Mouse (Mus musculus) T-helper 1 cell (primary cell): Measurements from ENCODE around the gene Msh4.
"Not testable (repeated sequence)": the region's sequence is repeated elsewhere in the genome, so short reads cannot be mapped to it uniquely, and the experiment has no call there.

Experiments used
- in situ Hi-C: fragments of 300-600 bp; cut with MboI, MseI; formaldehyde crosslinking; loops from one replicate; pipeline ENCODE4 v1.15.1; 2025; ENCODE audit warnings: high pct_unique_total_duplicates

Gene Msh4

DNA sequence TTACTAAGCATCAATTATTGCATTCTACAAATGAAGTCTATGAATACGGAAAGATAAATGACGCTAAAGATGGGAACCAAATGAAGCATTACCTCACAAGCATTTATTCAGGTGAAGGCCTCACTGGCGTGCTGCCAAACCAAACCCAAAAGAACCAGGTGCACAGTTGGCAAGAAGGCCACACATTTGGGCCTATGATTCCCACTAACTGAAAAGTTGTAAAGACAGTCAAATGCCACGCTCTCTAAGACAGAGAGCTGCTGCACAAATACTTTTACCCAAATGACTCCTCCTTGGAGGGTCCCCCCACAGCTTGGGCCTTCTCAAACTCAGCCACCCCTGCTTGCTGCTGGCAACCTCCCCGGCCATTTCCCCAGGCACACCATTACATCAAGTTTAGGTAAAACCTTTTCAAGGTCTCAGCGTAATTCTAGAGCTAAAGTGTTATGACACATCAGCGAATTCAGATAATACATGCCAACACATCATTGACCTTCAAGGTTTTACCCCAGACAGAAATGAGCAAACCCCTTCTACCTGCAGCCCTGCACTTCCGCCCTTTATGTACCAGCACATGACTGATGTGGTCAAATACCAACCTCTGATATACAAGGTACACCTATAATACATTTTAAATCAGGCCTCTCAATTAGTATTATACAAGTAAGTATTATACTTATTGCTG, 5.4 kb upstream of the Msh4 start:
- in situ Hi-C loops: loop anchor here (10.0 kb wide), 1 partner anchor 1697 kb away; the partner anchor contains the start of genes Dnajb4 and Fubp1

DNA sequence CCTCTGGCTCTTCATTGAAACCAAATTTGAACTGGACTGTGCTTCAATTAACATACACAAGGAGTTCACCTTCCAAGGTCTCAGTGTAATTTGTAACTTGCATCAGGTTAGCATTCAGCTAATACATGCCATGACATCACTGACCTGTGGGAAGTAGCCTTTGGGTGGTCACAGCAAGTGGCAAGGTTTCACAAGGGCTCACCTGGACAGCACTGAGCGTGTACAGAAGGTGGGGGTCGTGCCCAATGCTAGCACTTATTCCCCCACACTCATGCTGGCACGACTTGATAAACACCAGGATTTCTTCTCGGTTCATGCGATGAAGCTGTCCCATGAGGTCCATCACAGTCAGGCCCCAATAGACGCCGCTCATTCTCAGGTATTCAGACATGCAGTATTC, 4.6 kb upstream of the Msh4 start:
- in situ Hi-C loops: loop anchor here (10.0 kb wide), 1 partner anchor 1696 kb away; the partner anchor contains the start of genes Dnajb4 and Fubp1

DNA sequence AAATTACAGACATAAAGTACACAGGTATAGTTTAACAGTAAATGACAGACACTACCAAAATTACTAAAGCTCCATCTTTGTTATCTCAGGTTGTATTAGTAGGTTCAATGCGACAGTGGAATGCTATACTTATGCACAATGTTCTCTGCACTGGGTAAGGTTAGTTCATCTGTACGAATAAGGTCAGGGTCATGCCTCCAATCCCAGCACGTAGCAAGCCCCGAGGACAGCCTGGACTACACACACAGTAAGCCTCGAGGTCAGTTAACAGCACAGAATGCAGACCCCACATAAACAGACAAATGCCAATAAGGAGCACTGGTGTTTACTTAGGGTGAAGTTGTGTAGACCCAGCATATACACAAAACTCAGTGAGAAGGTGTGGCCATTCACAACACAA, 3.0 kb upstream of the Msh4 start:
- in situ Hi-C loops: no loop called here

DNA sequence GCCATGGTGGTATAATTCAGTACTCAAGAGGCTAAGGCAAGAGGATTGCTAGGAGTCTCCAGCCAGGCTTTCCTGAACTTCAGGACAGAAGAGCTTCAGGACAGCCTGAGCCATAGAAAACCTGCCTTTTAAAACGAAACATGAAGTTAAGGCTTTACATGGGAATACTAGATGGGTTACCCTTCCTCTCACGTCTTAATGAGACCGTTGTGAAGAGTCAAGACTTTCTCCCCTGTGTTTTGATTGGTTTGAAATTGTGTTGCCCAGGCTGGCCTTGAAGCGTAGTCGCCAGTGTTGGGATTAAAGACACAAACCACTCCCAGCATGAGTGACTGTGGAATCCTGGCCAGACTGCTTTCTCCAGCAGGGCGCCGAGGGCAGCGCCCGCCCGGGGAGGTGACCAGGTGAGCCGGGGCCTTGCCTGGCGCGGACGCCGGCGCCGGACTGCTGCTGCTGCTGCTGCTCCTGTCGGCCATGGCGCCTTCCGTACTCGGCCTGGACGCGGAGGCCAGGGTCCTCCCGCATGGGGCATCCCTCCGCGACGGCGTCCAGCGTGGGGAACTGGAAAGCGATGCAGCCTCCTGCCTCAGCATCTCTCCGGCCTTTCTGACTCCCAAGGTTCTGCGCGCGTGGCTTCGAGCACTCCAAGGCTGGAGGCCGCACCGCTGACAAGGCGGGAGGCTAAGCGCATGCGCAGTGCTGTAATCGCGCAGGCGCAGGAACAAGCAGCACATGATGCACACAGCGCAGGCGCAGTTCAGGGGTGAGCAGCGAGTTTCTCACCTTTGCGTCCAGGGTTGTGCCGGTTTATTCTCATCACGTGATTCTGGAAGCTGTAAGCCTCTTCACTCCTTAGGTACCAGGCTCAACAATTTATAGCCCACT, 445 bp downstream of the Msh4 start:
- in situ Hi-C loops: no loop called here

DNA sequence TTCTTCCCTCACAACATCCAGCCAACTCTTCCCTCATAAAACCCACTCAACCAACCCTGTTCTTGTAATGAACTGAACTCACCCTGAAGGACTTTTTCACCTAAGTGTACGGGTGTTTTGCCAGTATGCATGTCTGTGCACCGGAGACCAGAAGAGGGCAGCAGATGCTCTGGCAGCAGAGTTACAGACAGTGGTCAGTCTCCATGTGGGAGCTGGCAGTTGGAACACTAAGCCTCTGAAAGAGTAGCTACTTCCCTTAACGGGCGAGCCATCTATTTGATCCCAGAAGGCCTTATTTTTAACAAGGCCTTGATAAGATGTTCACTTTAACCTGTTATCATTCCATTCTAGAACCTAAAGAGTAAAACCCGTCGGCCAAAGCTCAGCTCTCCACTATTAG, 1.4 kb downstream of the Msh4 start:
- in situ Hi-C loops: no loop called here

DNA sequence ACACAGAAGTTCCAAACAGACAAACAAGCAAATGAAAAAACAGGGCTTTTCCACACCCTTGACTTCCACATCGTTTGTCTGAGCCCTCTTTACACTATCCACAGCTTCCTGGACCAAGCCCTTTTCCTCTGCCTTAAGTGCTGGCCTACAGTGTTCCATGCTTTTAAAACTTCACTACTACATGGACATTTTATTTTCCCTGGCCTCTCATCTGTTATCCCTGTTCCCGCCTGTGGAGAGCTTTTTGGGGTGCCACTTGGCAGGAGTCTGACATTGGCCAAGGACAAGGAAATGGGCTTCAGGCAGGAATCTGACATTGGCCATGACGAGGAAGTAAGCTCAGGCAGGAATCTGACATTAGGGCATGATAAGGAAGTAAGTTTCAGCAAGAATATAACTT, 3.3 kb downstream of the Msh4 start:
- in situ Hi-C loops: no loop called here

DNA sequence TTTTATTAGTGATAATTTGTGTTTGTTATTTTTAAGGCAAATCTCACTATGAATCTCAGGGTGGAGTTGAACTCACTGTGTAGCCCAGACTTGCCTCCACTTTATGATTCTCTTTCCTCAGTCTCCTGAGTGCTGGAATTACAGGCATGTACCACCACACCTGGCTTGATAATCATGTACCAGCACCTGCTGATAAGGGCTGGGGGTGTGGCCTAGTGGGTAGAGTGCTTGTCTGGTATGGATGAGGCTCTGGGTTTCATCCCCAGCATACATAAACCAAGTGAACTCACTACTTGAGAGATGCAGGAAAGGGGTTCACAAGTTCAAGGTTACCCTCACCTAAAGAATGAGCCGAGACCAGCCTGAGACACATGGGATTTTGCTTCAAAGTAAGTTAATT, 4.0 kb downstream of the Msh4 start:
- in situ Hi-C loops: no loop called here

DNA sequence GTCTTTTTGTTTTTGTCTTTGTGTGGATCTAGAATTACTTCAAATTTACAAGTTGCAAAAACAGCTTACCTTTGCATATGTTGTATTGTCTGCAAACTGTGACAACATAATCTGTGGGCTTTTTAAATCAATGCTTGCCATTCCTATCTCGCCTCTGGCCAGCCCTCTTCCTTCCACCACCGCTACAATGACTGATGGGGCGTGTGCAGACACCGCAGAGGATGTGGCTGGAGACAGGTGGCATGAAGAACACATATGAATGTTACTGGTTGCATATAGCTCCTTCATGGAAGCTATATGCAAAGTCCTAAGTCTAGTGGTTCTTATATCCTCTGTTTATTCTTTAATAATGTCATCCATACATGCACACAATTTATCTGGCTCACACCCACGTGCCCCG, 8.7 kb downstream of the Msh4 start:
- in situ Hi-C loops: no loop called here

DNA sequence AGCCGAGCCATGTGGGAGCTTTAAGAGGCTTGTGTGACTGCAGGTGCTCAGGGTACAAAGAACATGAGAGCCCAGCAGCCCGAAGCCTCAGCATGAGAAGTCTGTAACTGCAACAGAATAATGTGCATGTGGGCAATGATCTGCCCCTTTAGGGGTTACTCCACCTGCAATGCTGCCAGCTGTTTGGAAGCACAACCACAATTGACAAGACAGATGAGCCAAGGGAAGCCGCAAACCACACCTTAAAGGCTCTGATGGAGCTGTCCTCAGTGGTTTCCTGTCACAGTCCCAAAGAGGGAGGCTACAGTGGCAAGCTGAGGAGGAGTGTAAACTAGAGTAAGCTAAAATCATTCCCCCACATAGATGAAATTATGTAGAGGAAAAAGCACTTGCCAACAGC, 10.5 kb downstream of the Msh4 start:
- in situ Hi-C loops: no loop called here

DNA sequence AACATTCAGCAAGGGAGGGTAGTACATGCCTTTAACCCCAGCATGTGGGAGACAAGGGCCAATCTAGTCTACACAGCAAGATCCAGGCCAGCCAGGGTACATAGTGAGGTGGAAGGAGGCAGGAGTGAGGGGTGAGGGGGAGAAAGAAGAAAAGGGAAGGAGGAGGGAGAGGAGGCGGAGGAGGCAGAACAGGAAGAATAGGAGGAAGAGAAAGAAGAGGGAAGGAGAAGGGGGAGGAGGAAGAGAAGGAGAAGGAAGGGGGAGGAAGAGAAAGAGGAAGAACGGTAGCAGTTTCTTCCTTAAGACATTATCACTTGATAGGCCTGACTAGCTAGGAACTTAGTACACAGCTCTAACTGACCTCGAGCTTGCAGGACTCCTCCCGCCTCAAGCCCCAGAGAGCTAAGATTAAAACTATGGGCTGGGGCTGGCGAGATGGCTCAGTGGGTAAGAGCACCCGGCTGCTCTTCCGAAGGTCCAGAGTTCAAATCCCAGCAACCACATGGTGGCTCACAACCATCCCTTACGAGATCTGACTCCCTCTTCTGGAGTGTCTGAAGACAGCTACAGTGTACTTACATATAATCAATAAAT, 16.7 kb downstream of the Msh4 start:
- in situ Hi-C loops: no loop called here

DNA sequence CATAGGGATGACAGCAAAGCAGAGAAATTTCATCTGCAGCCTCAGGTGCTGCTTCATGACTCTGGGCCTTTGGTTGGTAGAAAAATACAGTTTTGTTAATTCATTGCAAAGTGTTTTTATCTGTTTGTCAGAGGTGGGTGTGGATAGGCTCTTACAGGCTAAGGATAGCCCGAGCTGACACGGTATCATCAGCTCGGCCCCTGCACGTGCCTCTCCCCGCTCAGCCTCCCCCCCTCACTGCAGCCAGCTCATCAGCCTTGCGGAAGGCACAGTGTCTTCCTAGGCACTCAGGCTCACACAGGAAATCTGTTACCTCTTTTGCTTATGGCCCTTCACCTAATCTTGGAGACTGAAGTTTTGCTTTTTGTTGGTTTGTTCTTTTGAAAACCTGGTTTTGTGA, 17.8 kb downstream of the Msh4 start:
- in situ Hi-C loops: no loop called here

DNA sequence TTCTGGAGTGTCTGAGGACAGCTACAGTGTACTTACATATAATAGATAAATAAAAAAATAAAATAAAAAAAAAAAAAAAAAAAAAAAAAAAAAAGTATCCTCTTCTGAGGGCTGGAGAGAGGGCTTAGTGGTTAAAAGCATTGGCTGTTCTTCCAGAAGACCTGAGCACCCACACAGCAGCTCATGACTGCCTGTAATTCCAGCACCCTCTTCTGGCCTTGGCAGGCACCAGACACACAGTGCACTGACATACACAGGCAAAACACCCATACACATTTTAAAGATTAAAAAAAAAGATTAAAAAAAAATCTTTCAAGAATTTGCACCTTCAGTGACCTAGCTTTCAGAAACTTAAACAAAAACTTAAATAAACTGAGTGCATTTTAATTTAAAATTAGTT, 19.6 kb downstream of the Msh4 start:
- in situ Hi-C loops: no loop called here

DNA sequence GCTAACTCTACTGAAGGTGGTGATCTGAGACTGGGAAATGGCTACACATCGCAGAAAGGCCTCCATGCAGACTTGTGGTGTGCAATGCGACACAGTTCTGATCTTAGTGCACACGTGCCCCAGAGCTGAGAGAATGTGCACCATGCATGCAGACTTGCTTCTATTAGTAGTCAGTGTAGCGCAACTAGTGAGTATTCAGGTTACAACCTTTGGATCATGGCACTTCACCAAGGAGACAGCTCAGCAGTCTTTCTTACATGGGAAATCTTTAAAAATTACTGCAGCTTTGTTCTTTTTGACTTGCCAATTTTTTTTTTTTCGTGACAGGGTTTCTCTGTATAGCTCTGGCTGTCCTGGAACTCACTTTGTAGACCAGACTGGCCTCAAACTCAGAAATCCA, 34.5 kb downstream of the Msh4 start:
- in situ Hi-C loops: no loop called here

DNA sequence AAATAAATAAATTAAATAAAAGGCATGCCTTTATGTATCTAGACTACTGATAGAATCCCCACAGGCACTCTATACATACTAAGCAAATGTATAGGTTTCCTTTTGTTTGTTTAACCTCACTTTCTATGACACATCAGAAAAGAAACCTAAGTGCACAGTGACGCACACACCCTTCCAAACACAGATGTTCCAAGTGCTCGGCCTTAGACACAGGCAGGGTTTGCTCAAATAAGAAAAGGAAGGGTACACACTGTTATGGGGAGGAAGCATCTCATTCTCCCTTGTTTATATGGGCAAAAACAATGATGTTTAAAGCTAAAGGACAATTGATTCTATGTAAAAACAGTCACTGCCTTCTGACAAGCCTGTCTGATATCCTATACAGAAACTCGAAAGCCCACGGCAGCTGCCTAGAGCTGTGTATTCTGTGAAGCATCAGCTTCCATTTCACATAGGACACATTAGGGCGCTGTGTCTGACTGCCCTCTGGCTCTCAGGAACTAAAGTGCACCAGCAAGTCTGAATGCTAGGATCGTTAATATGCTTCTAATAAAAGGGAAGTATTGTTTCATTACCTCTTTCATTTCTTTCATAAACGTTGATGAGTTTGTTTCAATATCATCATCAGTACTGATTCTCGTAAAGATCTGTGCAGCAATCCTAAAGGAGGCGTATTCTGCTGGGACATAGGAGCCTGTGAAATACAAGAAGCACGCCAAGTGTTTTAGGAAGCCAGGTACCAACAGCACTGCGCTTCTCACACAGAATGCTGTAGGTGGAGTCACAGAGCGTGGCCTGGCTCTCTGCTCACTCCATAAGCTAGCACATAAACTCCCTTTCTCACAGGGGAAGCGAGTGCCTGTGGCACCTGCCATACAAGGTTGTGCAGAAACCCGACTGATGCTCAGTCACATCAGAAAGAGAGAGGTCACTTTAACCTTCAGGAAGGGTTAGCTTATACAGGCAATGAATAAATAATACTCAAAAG, 38.5 kb downstream of the Msh4 start:
- in situ Hi-C loops: no loop called here

DNA sequence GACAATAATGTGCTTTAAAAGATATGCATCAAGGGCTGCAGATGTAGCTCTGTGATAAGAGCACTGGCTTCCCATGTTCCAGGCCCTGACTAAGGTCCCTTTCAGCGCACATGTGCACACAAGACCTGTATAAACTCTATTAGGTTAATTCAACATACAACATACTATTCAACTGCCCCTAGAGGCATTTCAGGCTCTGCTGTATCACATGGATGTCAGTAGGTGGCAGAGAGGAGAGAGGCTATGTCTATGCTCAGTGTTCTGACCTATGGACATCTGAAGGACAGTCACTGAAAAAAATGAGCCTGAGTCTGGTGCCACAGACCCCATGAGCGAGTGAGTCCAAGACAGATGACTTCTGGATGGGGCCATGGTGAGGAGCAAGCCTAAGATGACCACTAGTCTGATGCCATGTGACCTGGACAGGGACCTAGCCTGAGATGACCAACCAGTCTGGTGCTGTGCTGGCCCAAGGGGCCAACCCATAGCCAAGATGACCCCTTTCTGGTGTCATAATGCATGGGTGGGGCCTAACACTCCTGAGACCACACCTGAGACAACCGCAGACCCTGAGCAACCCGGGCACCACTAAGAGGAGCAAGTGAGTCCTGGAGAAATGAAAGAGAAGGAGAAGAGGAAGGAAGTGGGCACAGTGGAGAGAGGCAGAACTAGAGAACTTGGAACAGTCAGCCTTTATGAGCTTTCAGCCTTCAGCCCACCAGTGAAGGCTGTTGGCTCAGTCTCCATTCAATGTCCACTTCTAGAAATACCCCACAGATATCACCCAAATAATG, 41.1 kb downstream of the Msh4 start:
- in situ Hi-C loops: no loop called here

DNA sequence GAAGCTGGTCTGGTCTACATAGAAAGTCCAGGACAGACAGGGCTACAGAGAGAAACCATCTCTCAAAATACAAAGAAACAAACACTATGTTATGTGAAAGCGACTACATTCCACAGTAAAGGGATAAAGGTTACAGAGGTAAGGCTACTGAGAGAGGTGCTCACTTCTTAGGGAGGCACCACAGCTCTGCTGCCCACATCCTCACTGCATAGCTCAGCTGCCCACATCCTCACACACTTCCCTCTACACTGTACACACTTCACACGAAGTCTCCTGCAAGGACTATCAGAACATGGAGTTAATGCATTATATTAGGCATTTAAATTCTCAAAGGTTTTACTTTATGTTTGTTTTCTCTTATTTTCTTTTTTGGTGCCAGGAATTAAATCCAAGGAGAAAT, 42.1 kb downstream of the Msh4 start:
- in situ Hi-C loops: no loop called here

DNA sequence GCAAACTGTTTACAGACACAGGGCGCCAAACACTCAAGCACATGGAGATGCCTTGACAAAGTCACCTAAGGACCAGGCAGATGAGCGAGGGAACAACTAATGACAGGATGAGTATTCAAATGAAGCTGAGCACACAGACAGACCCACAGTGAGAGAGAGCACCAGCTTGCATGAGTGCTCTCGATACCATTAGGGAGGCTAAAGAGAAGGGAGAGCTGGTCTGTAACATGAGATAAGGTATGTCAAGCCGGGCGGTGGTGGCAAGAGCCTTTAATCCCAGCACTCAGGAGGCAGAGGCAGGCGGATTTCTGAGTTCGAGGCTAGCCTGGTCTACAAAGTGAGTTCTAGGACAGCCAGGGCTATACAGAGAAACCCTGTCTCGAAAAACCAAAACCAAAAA, 45.5 kb downstream of the Msh4 start:
- in situ Hi-C loops: not testable (repeated sequence)

DNA sequence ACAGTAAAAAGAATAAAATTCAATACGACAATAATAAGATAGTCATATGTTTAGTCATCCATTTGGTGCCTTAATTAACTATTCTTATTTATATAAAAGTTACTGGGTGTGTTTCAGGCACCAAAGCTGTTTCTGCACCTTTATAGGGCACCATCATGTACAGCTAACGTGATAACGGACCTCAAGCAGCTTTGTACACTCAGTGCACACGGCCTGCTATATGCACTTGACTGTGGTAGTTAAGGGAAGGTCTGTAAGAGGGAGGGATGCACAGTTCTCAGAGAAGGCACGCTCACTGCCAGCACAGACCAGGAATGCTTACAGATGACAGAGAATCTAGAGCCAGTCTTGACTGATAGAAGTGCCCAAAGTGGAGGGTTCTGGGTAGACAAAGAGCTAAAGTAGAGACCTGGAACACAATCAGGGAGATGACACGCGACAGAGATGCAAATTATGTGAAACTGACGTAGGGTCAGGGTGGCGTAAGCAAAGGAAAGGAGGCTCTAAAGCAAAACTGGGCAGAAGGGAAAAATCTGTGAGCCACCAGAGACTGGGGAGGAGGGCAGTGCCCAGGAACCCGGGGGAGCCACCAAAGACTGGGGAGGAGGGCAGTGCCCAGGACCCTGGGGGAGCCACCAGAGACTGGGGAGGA, 47.5 kb downstream of the Msh4 start:
- in situ Hi-C loops: no loop called here

DNA sequence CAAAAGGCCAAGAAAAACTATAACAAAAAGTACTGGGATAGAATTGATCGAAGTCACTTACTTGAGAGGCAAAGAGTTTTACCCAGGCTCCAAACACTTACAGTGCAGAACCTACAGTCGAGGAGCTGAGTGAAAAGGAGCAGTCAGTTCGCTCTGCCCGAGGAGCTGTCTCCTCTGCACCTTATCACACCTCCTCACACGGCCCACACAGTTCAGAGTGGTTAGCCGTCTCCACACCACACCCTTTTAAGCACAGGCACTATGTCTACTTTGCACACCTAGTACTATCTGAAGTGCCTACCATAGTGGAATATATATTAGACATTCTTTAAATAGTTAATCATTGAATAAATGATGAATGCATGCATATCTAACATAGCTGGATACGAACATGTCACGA, 53.7 kb downstream of the Msh4 start:
- in situ Hi-C loops: no loop called here

DNA sequence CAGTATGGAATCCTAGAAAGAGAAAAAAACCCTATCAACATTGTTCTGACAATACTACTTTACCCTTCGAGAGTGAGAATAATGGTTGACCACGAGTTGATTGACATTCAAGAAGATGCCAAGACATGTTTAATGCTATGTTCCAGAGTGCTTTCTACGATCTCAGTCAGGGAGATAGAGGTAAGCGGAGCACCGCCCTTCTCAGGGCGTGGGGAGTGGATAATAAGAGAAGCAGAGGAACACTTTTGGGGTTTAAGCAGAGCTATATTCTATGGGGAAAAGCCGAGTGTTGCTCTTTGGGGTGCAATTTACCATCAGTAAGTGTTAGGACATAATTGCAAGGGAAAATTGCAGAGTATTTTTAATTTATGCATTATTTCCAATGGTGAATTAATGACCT, 55.2 kb downstream of the Msh4 start:
- in situ Hi-C loops: no loop called here
